12 mouse cellular contexts compared by ENCODE assay signal in genomic region chr12:12356048-12356447, GRCm38 (mm10).
DNase-seq lines count a peak whose midpoint lies in the region; ATAC-seq and TF ChIP-seq lines count a peak whose summit lies in the region.
"Had no signal": no experiment of that assay in that cellular context is flagged by ENCODE, and none has a peak within 500 bp of the region (broad histone marks: within the 10 kb centered on the region; RNA-seq: fewer than 3 reads in every experiment).

No protein-coding gene starts in this region.

- ATAC-seq in forebrain, postnatal 0 days, result peak; percentile 61
- no peak for ATAC-seq in forebrain, embryonic 13.5 days
- ATAC-seq in hindbrain, embryonic 14.5 days (ENCODE audit: low FRiP score), result peak; percentile 31; the same call in 1 of the 2 replicates
- ATAC-seq in monocyte, adult 5-6 weeks (replicated peaks; ENCODE audit: insufficient number of reproducible peaks, low FRiP score, low TSS enrichment, poor library complexity, severe bottlenecking), result no peak
- ATAC-seq: intestine, postnatal 0 days had no signal

- no peak overlapping the region for H3K4me2 ChIP-seq in forebrain, postnatal 0 days (ENCODE audit: low read depth)
- no peak overlapping the region for H3K4me2 ChIP-seq in forebrain, embryonic 13.5 days
- H3K4me2 ChIP-seq in hindbrain, embryonic 14.5 days (replicated peaks), result no peak overlapping the region
- H3K4me2 ChIP-seq: midbrain, embryonic 12.5 days had no signal

- no peak overlapping the region for H3K9ac ChIP-seq in forebrain, postnatal 0 days
- no peak overlapping the region for H3K9ac ChIP-seq in forebrain, embryonic 13.5 days
- H3K9ac ChIP-seq in hindbrain, embryonic 14.5 days, result no peak overlapping the region
- H3K9ac ChIP-seq: midbrain, embryonic 12.5 days had no signal

- H3K9me3 ChIP-seq in forebrain, postnatal 0 days (ENCODE audit: low read length), result no peaks in the 10 kb centered on the region
- no peaks in the 10 kb centered on the region for H3K9me3 ChIP-seq in forebrain, embryonic 13.5 days (replicated peaks)
- H3K9me3 ChIP-seq in hindbrain, embryonic 14.5 days (ENCODE audit: control insufficient read depth, low read length), result no peaks in the 10 kb centered on the region
- H3K9me3 ChIP-seq in hindbrain, embryonic 10.5 days, result no peaks in the 10 kb centered on the region
- H3K9me3 ChIP-seq: midbrain, embryonic 12.5 days had no signal

- no peak for TF ChIP-seq CTCF in forebrain, postnatal 0 days (IDR thresholded peaks at IDR 0.05; ENCODE audit: low read depth)
- no peak for TF ChIP-seq CTCF in spleen, adult 2 months (IDR thresholded peaks at IDR 0.05; ENCODE audit: extremely low read depth, insufficient read depth, insufficient read length, insufficient replicate concordance)

- peaks cover 10% of the 10 kb centered on the region; the same call in 1 of the 2 replicates for H3K36me3 ChIP-seq in forebrain, postnatal 0 days (ENCODE audit: insufficient read depth)
- no peaks in the 10 kb centered on the region for H3K36me3 ChIP-seq in forebrain, embryonic 13.5 days (ENCODE audit: poor library complexity, severe bottlenecking)
- peaks cover 5% of the 10 kb centered on the region; the same call in 1 of the 2 replicates for H3K36me3 ChIP-seq in hindbrain, embryonic 14.5 days (replicated peaks; ENCODE audit: control insufficient read depth, insufficient read depth)
- no peaks in the 10 kb centered on the region for H3K36me3 ChIP-seq in hindbrain, embryonic 10.5 days
- peaks cover 10% of the 10 kb centered on the region; the same call in 1 of the 2 replicates for H3K36me3 ChIP-seq in spleen, adult 2 months (ENCODE audit: control insufficient read depth, insufficient read depth, low read length)
- H3K36me3 ChIP-seq: midbrain, embryonic 12.5 days had no signal

- peaks cover 5% of the 10 kb centered on the region; the same call in 1 of the 2 replicates for H3K4me1 ChIP-seq in forebrain, postnatal 0 days (ENCODE audit: insufficient read depth)
- H3K4me1 ChIP-seq in forebrain, embryonic 13.5 days, result peaks cover 5% of the 10 kb centered on the region
- 0 out of 2 replicates have a peak, but pooled peaks cover 7% of the 10 kb centered on the region for H3K4me1 ChIP-seq in hindbrain, embryonic 14.5 days (replicated peaks; ENCODE audit: control insufficient read depth, insufficient read depth, low read length)
- peaks cover 4% of the 10 kb centered on the region; the same call in 1 of the 2 replicates for H3K4me1 ChIP-seq in hindbrain, embryonic 10.5 days (replicated peaks)
- no peaks in the 10 kb centered on the region for H3K4me1 ChIP-seq in spleen, adult 2 months (ENCODE audit: control insufficient read depth, insufficient read depth, insufficient read length)
- H3K4me1 ChIP-seq: midbrain, embryonic 12.5 days had no signal

- WGBS in forebrain, postnatal 0 days, result 57% methylated on average over 9 of the region's 9 CpGs
- 82% methylated on average over 9 of the region's 9 CpGs for WGBS in forebrain, embryonic 13.5 days
- WGBS in hindbrain, embryonic 14.5 days, result 69% methylated on average over 9 of the region's 9 CpGs
- 85% methylated on average over 9 of the region's 9 CpGs for WGBS in hindbrain, embryonic 10.5 days
- 90% methylated on average over 9 of the region's 9 CpGs for WGBS in spleen, adult 2 months

- no peaks in the 10 kb centered on the region for H3K27me3 ChIP-seq in forebrain, postnatal 0 days (ENCODE audit: insufficient read depth, low read length)
- H3K27me3 ChIP-seq in forebrain, embryonic 13.5 days, result no peaks in the 10 kb centered on the region
- no peaks in the 10 kb centered on the region for H3K27me3 ChIP-seq in hindbrain, embryonic 14.5 days (ENCODE audit: control insufficient read depth, insufficient read depth, low read length)
- H3K27me3 ChIP-seq in hindbrain, embryonic 10.5 days (ENCODE audit: insufficient read depth, poor library complexity, severe bottlenecking), result no peaks in the 10 kb centered on the region
- H3K27me3 ChIP-seq in spleen, adult 2 months (ENCODE audit: control insufficient read depth, insufficient read depth, low read length), result no peaks in the 10 kb centered on the region
- H3K27me3 ChIP-seq: midbrain, embryonic 12.5 days had no signal

- no peak for TF ChIP-seq POLR2A in spleen, adult 2 months (IDR thresholded peaks at IDR 0.05; ENCODE audit: low read depth, low read length)

- DNase-seq in forebrain, postnatal 0 days, result no peak
- no peak for DNase-seq in hindbrain, embryonic 14.5 days (ENCODE audit: low spot score)
- DNase-seq in hindbrain, embryonic 10.5 days (ENCODE audit: low spot score), result no peak
- DNase-seq in spleen, adult 2 months (ENCODE audit: low read depth in 1 of 2, low spot score in 2 of 2), result no peak
- DNase-seq in spleen, adult 12 weeks (ENCODE audit: low spot score), result no peak
- DNase-seq: kidney, postnatal 14 days; spleen, adult 18-20 months had no signal

- no peak overlapping the region for H3K4me3 ChIP-seq in forebrain, postnatal 0 days (ENCODE audit: low read depth, low read length)
- H3K4me3 ChIP-seq in forebrain, embryonic 13.5 days, result no peak overlapping the region
- H3K4me3 ChIP-seq in hindbrain, embryonic 14.5 days (replicated peaks; ENCODE audit: low read length), result no peak overlapping the region
- no peak overlapping the region for H3K4me3 ChIP-seq in hindbrain, embryonic 10.5 days
- H3K4me3 ChIP-seq in spleen, adult 2 months (ENCODE audit: extremely low read depth, insufficient read depth, insufficient read length), result no peak overlapping the region
- H3K4me3 ChIP-seq: erythroblast, embryonic 14.5 days; midbrain, embryonic 12.5 days had no signal

- no peak overlapping the region; the same call in 1 of the 2 replicates for H3K27ac ChIP-seq in forebrain, postnatal 0 days (ENCODE audit: low read depth, low read length)
- no peak overlapping the region for H3K27ac ChIP-seq in forebrain, embryonic 13.5 days
- H3K27ac ChIP-seq in hindbrain, embryonic 14.5 days, result no peak overlapping the region
- H3K27ac ChIP-seq in hindbrain, embryonic 10.5 days, result no peak overlapping the region
- 0 out of 2 replicates have a peak overlapping the region, but pooled peaks have one; percentile 10 for H3K27ac ChIP-seq in spleen, adult 2 months (ENCODE audit: insufficient read depth, low read length)
- H3K27ac ChIP-seq: midbrain, embryonic 12.5 days had no signal

Comparison
In these comparisons a context has a peak if more than half of its experiments do, and no peak if none do; other contexts are left out.
1. ATAC-seq: peak in forebrain, postnatal 0 days (single experiment) and hindbrain, embryonic 14.5 days (single experiment); none in forebrain, embryonic 13.5 days (single experiment) and monocyte, adult 5-6 weeks (single experiment).